Mouse (Mus musculus) liver, embryonic 15.5 days (tissue): ENCODE results near the gene Ncapg2. TPM values are rescaled to one million over a fixed set of nuclear protein-coding genes. Genes with fewer than 3 reads are reported as not detected.

Experiments
- ATAC-seq: fragments of 200-750 bp; cut with Nextera tagmentation; 2 replicates; pipeline ENCODE4 v1.8.0; 2017; ENCODE audit warnings: moderate number of reproducible peaks, mild to moderate bottlenecking, moderate library complexity; ENCODE audit not compliant: insufficient read depth
- H3K27ac ChIP-seq: fragments of 300-500 bp; sonication (generic); replicated peaks from 2 replicates; pipeline ENCODE4 v1.5.1; 2015; ENCODE audit warnings: mild to moderate bottlenecking, inconsistent platforms
- H3K27me3 ChIP-seq: fragments of 300-500 bp; sonication (generic); 2 replicates; pipeline ENCODE4 v1.6.1; 2015; ENCODE audit warnings: mild to moderate bottlenecking, inconsistent platforms
- H3K36me3 ChIP-seq: fragments of 300-500 bp; sonication (generic); replicated peaks from 2 replicates; pipeline ENCODE4 v1.6.1; 2015; ENCODE audit warnings: moderate library complexity, mild to moderate bottlenecking, inconsistent platforms
- H3K4me1 ChIP-seq: fragments of 300-500 bp; sonication (generic); replicated peaks from 2 replicates; pipeline ENCODE4 v1.6.1; 2015; ENCODE audit warnings: inconsistent platforms
- H3K4me2 ChIP-seq: fragments of 300-500 bp; sonication (generic); 2 replicates; pipeline ENCODE4 v1.6.1; 2015; ENCODE audit warnings: moderate library complexity, mild to moderate bottlenecking, inconsistent platforms
- H3K4me3 ChIP-seq: fragments of 300-500 bp; sonication (generic); replicated peaks from 2 replicates; pipeline ENCODE4 v1.5.1; 2015; ENCODE audit warnings: mild to moderate bottlenecking, inconsistent platforms
- H3K9ac ChIP-seq: fragments of 300-500 bp; sonication (generic); 2 replicates; pipeline ENCODE4 v1.6.1; 2015; ENCODE audit warnings: moderate library complexity, mild to moderate bottlenecking, inconsistent platforms
- H3K9me3 ChIP-seq: fragments of 300-500 bp; sonication (generic); replicated peaks from 2 replicates; pipeline ENCODE4 v1.6.1; 2016; ENCODE audit warnings: inconsistent platforms
- WGBS: fragments of 180-500 bp; shearing (Covaris S2); methylation state at CpG from one replicate; pipeline ENCODE4 v1.1.7; 2015; ENCODE audit warnings: mixed read lengths; ENCODE audit not compliant: insufficient replicate concordance; 5-methylcytosine and 5-hydroxymethylcytosine counted together
- polyA plus RNA-seq: library from polyadenylated mRNA; unstranded; fragments of >200 nt; fragmentation: Nextera tagmentation; extraction: Ambion mirVana; gene quantifications from 2 replicates; pipeline ENCODE4 v1.2.1, GENCODE M21; 2015

Ncapg2 gene
- polyA plus RNA-seq, 1 experiment from 2014 or later = 44.1 TPM

GRCm38 (mm10) chr12:116438591-116438990 lies 33.4 kb downstream of the Ncapg2 start:
- H3K27ac ChIP-seq = no peak overlapping the region
- H3K4me1 ChIP-seq = peaks cover 12% of the 10 kb centered on the region
- no peaks in the 10 kb centered on the region for H3K9me3 ChIP-seq
- no peaks in the 10 kb centered on the region for H3K27me3 ChIP-seq
- peaks cover 90% of the 10 kb centered on the region for H3K36me3 ChIP-seq
- WGBS = 85% methylated on average over 5 of the region's 5 CpGs
- no peak overlapping the region for H3K4me3 ChIP-seq
- no peak overlapping the region for H3K4me2 ChIP-seq
- no peak overlapping the region for H3K9ac ChIP-seq
- ATAC-seq = no peak

GRCm38 (mm10) chr12:116442184-116442583 lies 37.0 kb downstream of the Ncapg2 start:
- no peak overlapping the region for H3K4me3 ChIP-seq
- no peaks in the 10 kb centered on the region for H3K9me3 ChIP-seq
- no peak for ATAC-seq
- WGBS = 23% methylated on average over 3 of the region's 3 CpGs
- peaks cover 5% of the 10 kb centered on the region for H3K4me1 ChIP-seq
- peaks cover 96% of the 10 kb centered on the region for H3K36me3 ChIP-seq
- no peaks in the 10 kb centered on the region for H3K27me3 ChIP-seq
- no peak overlapping the region for H3K9ac ChIP-seq
- no peak overlapping the region for H3K27ac ChIP-seq
- H3K4me2 ChIP-seq = no peak overlapping the region

GRCm38 (mm10) chr12:116449536-116449935 lies 44.3 kb downstream of the Ncapg2 start:
- H3K4me3 ChIP-seq = no peak overlapping the region
- peak; percentile 36; the same call in 1 of the 2 replicates for ATAC-seq
- H3K36me3 ChIP-seq = peaks cover 86% of the 10 kb centered on the region
- no peak overlapping the region for H3K27ac ChIP-seq
- no peaks in the 10 kb centered on the region for H3K9me3 ChIP-seq
- no peaks in the 10 kb centered on the region for H3K27me3 ChIP-seq
- no peak overlapping the region for H3K4me2 ChIP-seq
- H3K9ac ChIP-seq = no peak overlapping the region
- no peaks in the 10 kb centered on the region for H3K4me1 ChIP-seq
- WGBS = 92% methylated on average over 2 of the region's 2 CpGs

GRCm38 (mm10) chr12:116460379-116461065 lies 55.3 kb downstream of the Ncapg2 start:
- Histone ChIP-seq H3K9me3 (no peaks in the 10 kb centered on the region), H3K4me3 (no peak overlapping the region), H3K4me1 (no peaks in the 10 kb centered on the region), H3K36me3 (peaks cover 79% of the 10 kb centered on the region), H3K9ac (no peak overlapping the region), H3K4me2 (no peak overlapping the region), H3K27me3 (no peaks in the 10 kb centered on the region), H3K27ac (no peak overlapping the region)
- 90% methylated on average over 6 of the region's 6 CpGs for WGBS
- ATAC-seq = no peak

- Histone ChIP-seq H3K4me1 (no peaks in the 10 kb centered on the region), H3K36me3 (peaks cover 37% of the 10 kb centered on the region), H3K27ac (no peak overlapping the region), H3K27me3 (no peaks in the 10 kb centered on the region), H3K4me2 (no peak overlapping the region), H3K4me3 (no peak overlapping the region), H3K9ac (no peak overlapping the region), H3K9me3 (no peaks in the 10 kb centered on the region)
- no peak for ATAC-seq
- WGBS = 61% methylated on average over 5 of the region's 5 CpGs
Measured at GRCm38 (mm10) chr12:116467030-116467429, 61.8 kb downstream of the Ncapg2 start.

- 75% methylated on average over 1 of the region's 1 CpGs for WGBS
Measured at GRCm38 (mm10) chr12:116468348-116468747, 63.1 kb downstream of the Ncapg2 start.

GRCm38 (mm10) chr12:116469096-116469495 lies 63.9 kb downstream of the Ncapg2 start:
- ATAC-seq = no peak
- WGBS = 72% methylated on average over 3 of the region's 3 CpGs

More at GRCm38 (mm10) chr12:116468348-116468747, 63.1 kb downstream of the Ncapg2 start:
- no peaks in the 10 kb centered on the region for H3K4me1 ChIP-seq
- H3K36me3 ChIP-seq = peaks cover 29% of the 10 kb centered on the region
- H3K4me2 ChIP-seq = no peak overlapping the region
- no peak for ATAC-seq
- H3K27ac ChIP-seq = no peak overlapping the region
- no peak overlapping the region for H3K9ac ChIP-seq
- H3K27me3 ChIP-seq = no peaks in the 10 kb centered on the region
- no peak overlapping the region for H3K4me3 ChIP-seq
- no peaks in the 10 kb centered on the region for H3K9me3 ChIP-seq

GRCm38 (mm10) chr12:116473264-116473663 lies 68.1 kb downstream of the Ncapg2 start:
- 50% methylated on average over 2 of the region's 2 CpGs for WGBS

More at GRCm38 (mm10) chr12:116469096-116469495, 63.9 kb downstream of the Ncapg2 start:
- Histone ChIP-seq H3K4me3 (no peak overlapping the region), H3K27me3 (no peaks in the 10 kb centered on the region), H3K27ac (no peak overlapping the region), H3K4me1 (no peaks in the 10 kb centered on the region), H3K36me3 (peaks cover 24% of the 10 kb centered on the region), H3K9ac (no peak overlapping the region), H3K9me3 (no peaks in the 10 kb centered on the region), H3K4me2 (no peak overlapping the region)

GRCm38 (mm10) chr12:116473761-116474160 lies 68.6 kb downstream of the Ncapg2 start:
- Histone ChIP-seq H3K4me1 (no peaks in the 10 kb centered on the region), H3K4me2 (no peak overlapping the region), H3K9me3 (no peaks in the 10 kb centered on the region)

More at GRCm38 (mm10) chr12:116473264-116473663, 68.1 kb downstream of the Ncapg2 start:
- no peak overlapping the region for H3K9ac ChIP-seq
- H3K4me2 ChIP-seq = no peak overlapping the region
- no peak overlapping the region for H3K27ac ChIP-seq
- H3K4me1 ChIP-seq = no peaks in the 10 kb centered on the region
- H3K27me3 ChIP-seq = no peaks in the 10 kb centered on the region
- no peaks in the 10 kb centered on the region for H3K9me3 ChIP-seq
- no peak for ATAC-seq
- no peak overlapping the region for H3K4me3 ChIP-seq
- no peaks in the 10 kb centered on the region for H3K36me3 ChIP-seq

GRCm38 (mm10) chr12:116474676-116475075 lies 69.5 kb downstream of the Ncapg2 start:
- Histone ChIP-seq H3K4me3 (no peak overlapping the region), H3K4me2 (no peak overlapping the region), H3K9ac (no peak overlapping the region), H3K27me3 (no peaks in the 10 kb centered on the region), H3K4me1 (no peaks in the 10 kb centered on the region), H3K27ac (no peak overlapping the region), H3K9me3 (no peaks in the 10 kb centered on the region), H3K36me3 (no peaks in the 10 kb centered on the region)
- WGBS = 41% methylated on average over 3 of the region's 3 CpGs
- ATAC-seq = no peak

More at GRCm38 (mm10) chr12:116473761-116474160, 68.6 kb downstream of the Ncapg2 start:
- H3K27ac ChIP-seq = no peak overlapping the region
- H3K9ac ChIP-seq = no peak overlapping the region
- no peaks in the 10 kb centered on the region for H3K27me3 ChIP-seq
- no peak for ATAC-seq
- H3K36me3 ChIP-seq = no peaks in the 10 kb centered on the region
- no peak overlapping the region for H3K4me3 ChIP-seq

- H3K9ac ChIP-seq = no peak overlapping the region
- H3K4me1 ChIP-seq = no peaks in the 10 kb centered on the region
- H3K27ac ChIP-seq = no peak overlapping the region
- H3K27me3 ChIP-seq = peaks cover 8% of the 10 kb centered on the region
- no peaks in the 10 kb centered on the region for H3K36me3 ChIP-seq
- no peak overlapping the region for H3K4me2 ChIP-seq
- H3K4me3 ChIP-seq = no peak overlapping the region
- H3K9me3 ChIP-seq = no peaks in the 10 kb centered on the region
- ATAC-seq = no peak
- 37% methylated on average over 1 of the region's 1 CpGs for WGBS
Measured at GRCm38 (mm10) chr12:116478771-116479170, 73.6 kb downstream of the Ncapg2 start.

GRCm38 (mm10) chr12:116481921-116482320 lies 76.7 kb downstream of the Ncapg2 start:
- H3K27me3 ChIP-seq = peaks cover 38% of the 10 kb centered on the region
- ATAC-seq = no peak
- H3K9me3 ChIP-seq = no peaks in the 10 kb centered on the region
- H3K36me3 ChIP-seq = no peaks in the 10 kb centered on the region
- WGBS = 42% methylated on average over 1 of the region's 1 CpGs
- H3K9ac ChIP-seq = no peak overlapping the region
- no peak overlapping the region for H3K27ac ChIP-seq
- no peak overlapping the region for H3K4me3 ChIP-seq
- no peak overlapping the region for H3K4me2 ChIP-seq
- H3K4me1 ChIP-seq = peaks cover 12% of the 10 kb centered on the region
